Mouse (Mus musculus): ENCODE measurements at regions not wholly inside any gene's neighbourhood (a gene's known extent, or its start where the extent isn't known, plus 50 kb on each side); places are given as distances from the start of the nearest gene placed in this dataset.

DNA sequence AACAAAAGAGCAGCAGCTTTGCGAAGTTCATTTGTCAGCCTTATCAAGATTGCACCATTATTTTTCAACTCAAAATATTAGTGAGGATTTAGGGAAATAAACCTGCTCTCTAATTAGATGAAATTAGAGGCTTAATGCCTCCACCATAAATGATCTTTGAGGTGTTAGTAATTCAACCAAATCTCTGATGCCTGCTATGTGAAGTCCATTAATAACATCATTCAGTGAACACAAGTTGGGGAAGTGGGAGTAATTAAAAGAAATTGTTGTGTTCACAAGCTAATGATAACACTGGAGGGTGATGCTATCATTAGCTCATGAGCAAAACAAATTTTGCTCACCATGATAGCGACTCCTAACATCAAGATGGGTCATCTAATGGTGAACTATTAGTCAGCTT lies 246.0 kb downstream of the Ttc6 start:
- DNase-seq: no peak

DNA sequence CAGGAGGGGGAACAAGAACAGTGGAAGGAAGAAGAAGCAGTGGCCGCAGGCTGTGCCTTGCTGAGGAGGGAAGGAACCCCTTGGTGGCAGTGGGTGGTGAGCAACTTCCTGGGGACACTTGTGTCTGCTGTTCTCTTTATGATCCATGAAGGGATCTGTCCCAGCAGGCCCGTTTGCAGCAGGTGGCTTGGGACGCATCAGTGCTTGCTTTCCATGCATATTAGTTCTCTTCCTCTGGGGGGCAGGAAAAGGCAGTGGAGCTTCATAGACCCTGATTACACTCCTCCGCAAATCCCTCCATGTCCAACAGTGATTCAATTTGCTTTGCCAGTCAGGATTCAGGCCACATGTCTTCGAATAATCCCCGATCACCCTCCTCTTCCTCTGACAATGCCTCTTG lies 259.9 kb downstream of the Ttc6 start:
- DNase-seq: no peak

DNA sequence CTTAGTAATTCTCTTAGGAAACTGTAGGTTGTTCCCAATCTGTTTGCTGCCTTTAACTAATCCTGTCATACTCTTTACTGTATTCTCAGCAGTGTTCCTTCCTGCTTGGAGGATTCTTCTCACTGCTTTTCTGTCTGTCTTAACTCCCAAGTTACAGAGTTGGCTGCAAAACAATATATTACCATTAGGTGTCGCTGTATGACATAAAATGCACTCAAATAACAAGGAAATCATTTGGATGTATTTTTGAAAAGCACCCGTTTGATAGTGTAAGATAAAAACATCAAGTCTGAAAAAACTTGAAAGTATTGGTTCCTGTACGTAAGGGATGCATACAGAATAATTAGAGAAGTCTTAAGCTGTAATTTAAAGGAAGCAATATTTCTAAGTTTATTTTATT lies 261.8 kb downstream of the Ttc6 start:
- DNase-seq: peak; percentile 73

DNA sequence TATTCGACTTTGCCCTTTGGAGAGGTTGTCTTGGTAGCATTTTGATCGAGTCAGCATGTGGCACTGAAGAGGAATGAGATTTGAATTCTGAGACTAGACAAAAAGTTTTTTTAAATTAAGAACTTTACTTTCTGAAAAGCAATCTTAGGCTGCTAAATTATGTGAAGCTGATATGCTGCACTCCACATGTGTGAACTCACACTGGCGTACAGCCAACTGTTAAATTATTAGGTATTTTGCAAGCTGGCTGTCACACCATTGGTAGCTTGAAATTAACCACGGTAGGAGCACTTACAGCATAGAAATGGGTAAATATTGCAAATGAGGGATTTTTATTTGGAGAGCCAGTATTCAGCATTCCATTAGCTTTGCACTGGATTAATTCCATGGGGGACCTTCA lies 278.9 kb downstream of the Ttc6 start:
- DNase-seq: no peak

DNA sequence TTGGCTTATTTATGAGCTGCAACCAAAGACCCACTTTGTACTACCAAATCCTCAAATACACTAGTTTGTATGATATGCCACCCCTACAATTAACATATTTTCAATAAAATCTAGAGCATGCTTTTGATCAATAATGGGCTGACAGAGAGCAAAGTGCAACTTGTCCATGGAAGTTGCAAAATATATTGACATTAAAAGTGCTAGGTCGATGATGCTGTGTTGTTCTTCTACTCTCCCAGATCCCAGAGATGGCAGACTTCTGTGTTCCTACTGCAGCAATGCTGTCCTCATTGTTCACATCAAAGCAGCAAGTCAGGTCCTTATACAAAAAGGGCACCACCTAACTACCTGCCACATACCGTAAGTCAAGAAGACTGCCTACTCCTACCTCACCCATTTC lies 307.1 kb downstream of the Ttc6 start:
- DNase-seq: no peak

GRCm38 (mm10) chr12:57890783-57891478 lies 320.6 kb upstream of the Sstr1 start:
- DNase-seq: no peak

GRCm38 (mm10) chr12:57891556-57891955 lies 320.0 kb upstream of the Sstr1 start:
- DNase-seq: no peak

- DNase-seq: no peak
Measured at GRCm38 (mm10) chr12:57897751-57898250, 313.8 kb upstream of the Sstr1 start.

- no peak for DNase-seq
Measured at GRCm38 (mm10) chr12:57904658-57905057, 306.9 kb upstream of the Sstr1 start.

DNA sequence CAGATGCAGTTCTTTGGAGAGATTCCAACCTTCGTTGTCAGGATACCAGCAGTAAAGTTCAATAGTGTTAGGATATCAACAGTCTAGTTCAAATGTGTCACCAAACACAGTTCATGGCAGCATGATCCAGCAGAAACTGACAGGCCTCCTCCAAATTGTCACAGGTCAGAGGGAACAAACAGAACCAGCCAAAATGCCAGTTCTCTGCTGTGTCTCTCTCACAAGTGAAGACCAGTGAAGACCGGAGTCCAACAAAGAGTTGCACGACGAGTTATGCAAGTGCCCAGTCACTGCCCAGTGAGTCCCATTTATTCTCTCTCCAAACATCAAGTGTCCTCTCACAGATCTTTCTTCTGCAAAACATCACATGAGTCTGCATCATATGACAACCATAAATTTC lies 293.4 kb upstream of the Sstr1 start:
- no peak for DNase-seq

GRCm38 (mm10) chr12:57922031-57922430 lies 289.5 kb upstream of the Sstr1 start:
- no peak for DNase-seq

DNA sequence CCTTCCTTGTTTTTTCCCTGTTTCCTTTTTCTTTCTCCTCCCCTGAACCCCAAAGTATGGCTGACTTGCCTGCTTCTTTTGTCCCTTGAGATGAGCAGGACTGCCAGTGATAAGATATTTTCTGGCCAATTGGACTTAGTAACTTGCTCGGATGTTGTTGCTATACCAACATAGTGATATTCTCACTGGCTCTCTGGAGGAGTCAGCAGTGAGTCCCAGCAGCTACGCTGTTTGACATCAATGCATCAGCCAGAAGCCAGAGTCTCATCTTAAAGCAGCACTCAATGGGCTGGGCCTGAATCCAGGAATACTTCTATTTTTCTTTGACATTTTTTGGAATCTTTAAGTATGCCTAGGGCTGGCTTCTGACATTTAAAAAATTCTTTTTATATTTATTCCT lies 287.1 kb upstream of the Sstr1 start:
- no peak for DNase-seq

DNA sequence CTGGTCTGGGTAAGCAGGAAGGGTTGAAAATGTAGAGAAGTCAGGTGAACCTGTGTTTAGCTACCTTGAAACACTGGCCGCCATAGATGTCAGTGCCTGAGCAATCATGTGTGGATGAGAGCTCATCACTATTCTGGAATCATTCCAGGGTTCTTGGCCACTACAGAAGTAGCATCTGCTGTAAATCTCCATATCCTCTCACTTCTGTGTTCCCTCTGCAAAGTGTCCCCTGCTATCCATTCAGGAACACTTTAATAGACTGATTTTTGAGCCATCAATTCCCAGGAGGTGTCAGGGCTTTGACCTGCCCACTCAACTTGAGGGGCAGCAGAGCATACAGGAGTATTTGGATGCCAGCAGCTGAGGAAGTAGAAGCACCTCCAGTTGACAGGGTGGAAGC lies 284.7 kb upstream of the Sstr1 start:
- no peak for DNase-seq

- no peak for DNase-seq
Measured at GRCm38 (mm10) chr12:57928030-57928429, 283.5 kb upstream of the Sstr1 start.

DNA sequence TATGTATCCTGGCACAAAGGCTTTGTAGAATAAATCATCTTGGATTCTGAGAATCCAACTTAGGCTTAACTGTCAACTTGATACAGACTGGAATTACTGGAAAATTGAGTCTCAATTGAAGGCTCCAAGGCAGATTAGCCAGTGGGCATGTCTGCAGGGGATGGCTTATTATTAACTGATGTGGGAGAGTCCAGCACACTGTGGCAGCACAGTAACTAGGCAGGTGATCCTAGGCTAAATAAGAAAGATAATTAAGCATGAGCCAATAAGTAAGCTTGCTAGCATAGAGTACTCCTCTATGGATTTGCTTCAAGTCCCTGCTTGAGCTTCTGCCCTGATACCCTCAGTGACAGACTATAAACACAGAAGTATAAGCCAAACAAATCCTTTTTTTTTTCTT lies 279.7 kb upstream of the Sstr1 start:
- no peak for DNase-seq

- DNase-seq: no peak
Measured at GRCm38 (mm10) chr12:57949886-57950285, 261.7 kb upstream of the Sstr1 start.

- no peak for DNase-seq
Measured at GRCm38 (mm10) chr12:57958527-57958926, 253.0 kb upstream of the Sstr1 start.

GRCm38 (mm10) chr12:57960171-57960570 lies 251.4 kb upstream of the Sstr1 start:
- DNase-seq: no peak

DNA sequence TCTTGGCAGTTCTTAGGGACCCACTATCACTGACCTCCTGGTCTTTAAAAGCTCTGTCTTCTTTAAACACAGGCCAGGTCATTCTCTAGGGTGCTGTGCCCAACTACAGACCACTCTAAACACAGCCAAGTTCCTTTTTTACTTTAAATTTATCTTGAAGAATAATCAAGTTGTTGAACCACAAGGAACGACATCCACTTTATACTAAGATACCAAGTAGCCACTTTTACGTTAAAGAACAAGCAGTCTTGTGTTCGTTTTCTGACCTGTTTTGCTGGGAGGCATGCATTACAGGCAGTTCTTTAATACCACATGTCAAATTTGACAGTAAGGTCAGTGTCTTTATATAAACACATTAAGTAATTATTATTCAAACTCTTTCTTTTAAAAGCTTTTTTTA lies 242.4 kb upstream of the Sstr1 start:
- no peak for DNase-seq

- DNase-seq: no peak
Measured at GRCm38 (mm10) chr12:57970163-57970562, 241.4 kb upstream of the Sstr1 start.

- DNase-seq: no peak
Measured at GRCm38 (mm10) chr12:57972484-57972883, 239.1 kb upstream of the Sstr1 start.

Data from retina, postnatal 1 day (tissue).